Mouse (Mus musculus) left cerebral cortex, postnatal 10 days (tissue): Measurements from ENCODE around the gene Ttc28. TPM values are rescaled to one million over a fixed set of nuclear protein-coding genes. Genes with fewer than 3 reads are reported as not detected.
A peak's percentile ranks its signal among the peaks of the same experiment; 100 is the strongest.
"Not testable (repeated sequence)": the region's sequence is repeated elsewhere in the genome, so short reads cannot be mapped to it uniquely, and the experiment has no call there.

Source experiments
- DNase-seq, 2 experiments: peaks; one replicate each; pipeline ENCODE4 v3.0.0; 2021 to 2022; ENCODE audit warnings: low spot score in 2 of 2, mixed read lengths in 1 of 2; ENCODE audit errors: extremely low spot score in 1 of 2
- intact Hi-C: fragments of 180-260 bp; cut with DNase I; formaldehyde crosslinking; loops from one replicate; pipeline ENCODE4 v1.15.1; 2025
- total RNA-seq, 2 experiments: library from RNA; stranded (reverse); gene quantifications; 2 replicates each; pipeline ENCODE4 v1.2.3; 2021

Gene Ttc28
- total RNA-seq, 2 experiments from 2014 or later, result 22.3 to 30.9 TPM

DNA sequence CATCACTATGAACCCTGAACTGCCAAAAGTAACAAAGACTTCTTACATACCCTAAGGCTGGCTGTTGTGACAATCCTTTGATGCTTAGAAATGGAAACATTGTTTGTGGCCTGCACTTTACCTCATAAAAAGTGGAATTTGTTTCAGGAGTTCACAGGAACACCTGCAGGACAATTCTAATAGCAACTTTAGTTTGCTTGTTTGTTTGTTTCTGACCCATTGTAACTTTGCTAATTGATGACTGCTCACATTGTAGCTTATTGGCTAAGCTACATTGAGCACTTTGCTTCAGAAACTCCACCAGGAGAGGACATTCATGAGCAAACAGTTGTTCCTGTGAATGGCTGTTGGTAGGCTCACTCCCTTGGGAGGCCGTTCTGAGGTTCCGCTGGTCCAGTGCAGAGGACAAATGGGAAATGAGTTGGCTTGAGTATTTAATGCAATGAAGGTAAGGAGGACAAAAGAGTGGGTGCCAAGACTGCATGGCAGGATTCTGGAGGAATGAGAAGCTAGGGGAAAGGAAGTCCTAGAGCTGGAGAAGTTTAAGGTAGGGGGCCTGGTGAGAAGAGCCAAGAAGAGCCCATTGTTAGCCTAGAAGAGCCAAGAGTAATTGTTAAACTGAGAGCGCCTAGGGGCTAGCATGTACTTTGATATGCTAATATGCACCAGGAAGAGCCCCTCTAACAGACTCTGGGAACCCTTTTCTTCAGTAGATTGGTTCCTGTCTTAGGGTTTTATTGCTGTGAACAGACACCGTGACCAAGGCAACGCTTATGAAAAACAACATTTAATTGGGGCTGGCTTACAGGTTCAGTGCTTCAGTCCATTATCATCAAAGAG lies 1.7 kb upstream of the Ttc28 start:
- no peak for DNase-seq
- intact Hi-C loops, result no loop called here

GRCm38 (mm10) chr5:110878526-110878925 lies 1.1 kb upstream of the Ttc28 start:
- DNase-seq, intact Hi-C loops: not testable (repeated sequence)

DNA sequence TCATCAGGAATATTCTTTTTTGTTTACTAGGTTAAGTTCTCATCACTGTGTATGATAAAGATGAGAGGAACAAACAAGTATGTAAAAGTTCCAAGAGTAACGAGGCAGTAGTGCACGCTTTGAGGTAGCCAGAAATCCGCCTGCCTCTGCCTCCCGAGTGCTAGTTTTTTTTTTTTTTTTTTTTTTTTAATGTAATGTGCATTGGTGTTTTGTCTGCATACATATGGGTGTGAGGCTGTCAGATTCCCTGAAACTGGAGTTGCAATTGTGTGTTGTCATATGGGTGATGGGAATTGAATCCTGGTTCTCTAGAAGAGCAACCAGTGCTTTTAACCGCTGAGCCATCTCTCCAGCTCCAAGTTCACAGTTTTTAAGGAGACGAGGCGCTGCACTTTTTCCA lies 561 bp upstream of the Ttc28 start:
- intact Hi-C loops, result no loop called here

GRCm38 (mm10) chr5:110888596-110888995 lies 9.0 kb downstream of the Ttc28 start:
- no peak for DNase-seq
- intact Hi-C loops, result no loop called here

More for the DNA sequence above, 561 bp upstream of the Ttc28 start:
- no peak for DNase-seq

- intact Hi-C loops, result no loop called here
- DNase-seq, result no peak
Observed at GRCm38 (mm10) chr5:110889945-110890344, 10.3 kb downstream of the Ttc28 start.

DNA sequence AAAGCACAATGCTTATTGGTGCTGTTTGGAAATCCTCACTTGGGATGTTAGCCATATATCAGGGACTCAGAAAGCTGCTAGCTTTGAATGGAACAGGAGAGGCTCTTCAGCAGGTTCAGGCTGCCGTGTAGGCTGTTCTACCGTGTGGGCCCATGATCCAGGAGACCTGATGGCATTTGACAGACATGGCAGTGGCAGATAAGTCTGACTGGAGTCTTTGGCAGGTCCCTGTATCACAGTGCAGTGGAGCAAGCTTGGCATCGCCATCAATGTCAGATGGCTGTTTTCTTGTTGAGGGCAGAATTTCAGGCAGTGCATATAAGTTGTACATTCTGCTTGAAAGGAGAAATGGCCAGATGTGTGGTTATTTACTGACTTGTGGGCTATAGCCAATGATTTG lies 11.0 kb downstream of the Ttc28 start:
- no peak for DNase-seq
- intact Hi-C loops, result no loop called here

- intact Hi-C loops, result no loop called here
- no peak for DNase-seq
Observed at GRCm38 (mm10) chr5:110897114-110897788, 17.6 kb downstream of the Ttc28 start.

- intact Hi-C loops, result no loop called here
- DNase-seq, result no peak
Observed at GRCm38 (mm10) chr5:110898169-110898568, 18.6 kb downstream of the Ttc28 start.

DNA sequence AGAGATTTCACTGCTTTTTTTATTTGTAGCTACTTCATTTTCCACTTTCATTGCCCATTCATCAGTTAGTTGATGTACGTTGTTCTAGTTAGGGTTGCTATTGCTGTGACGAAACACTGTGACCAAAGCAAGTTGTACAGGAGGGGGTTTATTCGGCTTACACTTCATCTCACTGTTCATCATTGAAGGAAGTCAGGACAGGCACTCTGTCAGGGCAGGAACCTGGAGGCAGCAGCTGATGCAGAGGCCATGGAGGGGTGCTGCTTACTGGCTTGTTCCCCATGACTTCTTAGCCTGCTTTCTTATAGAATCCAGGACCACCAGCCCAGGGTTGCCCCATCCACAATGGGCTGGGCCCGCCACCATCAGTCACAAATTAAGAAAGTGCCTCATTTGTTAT lies 19.2 kb downstream of the Ttc28 start:
- DNase-seq, result no peak
- intact Hi-C loops, result no loop called here

DNA sequence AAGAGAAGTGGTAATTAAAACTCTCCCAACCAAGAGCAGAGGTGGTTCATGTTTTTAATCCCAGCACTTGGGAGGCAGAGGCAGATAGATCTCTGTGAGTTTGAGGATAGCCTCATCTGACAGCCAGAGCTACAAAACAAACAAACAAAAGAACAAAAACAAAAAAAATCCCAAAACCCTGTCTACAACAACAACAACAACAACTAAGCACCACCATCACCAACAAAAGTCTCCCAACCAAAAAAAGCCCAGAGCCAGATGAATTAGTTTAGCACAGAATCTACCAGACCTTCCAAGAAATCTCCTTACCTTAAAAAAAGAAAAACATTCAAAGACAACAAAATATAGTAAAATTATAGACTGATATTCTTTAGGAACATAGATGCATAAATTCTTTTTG lies 20.7 kb downstream of the Ttc28 start:
- intact Hi-C loops, result no loop called here
- DNase-seq, result no peak

- intact Hi-C loops, result no loop called here
- no peak for DNase-seq
Observed at GRCm38 (mm10) chr5:110906708-110907107, 27.1 kb downstream of the Ttc28 start.

GRCm38 (mm10) chr5:110908879-110909278 lies 29.3 kb downstream of the Ttc28 start:
- intact Hi-C loops, result no loop called here
- no peak for DNase-seq

- DNase-seq, result no peak
- intact Hi-C loops, result no loop called here
Observed at GRCm38 (mm10) chr5:110909955-110910589, 30.5 kb downstream of the Ttc28 start.

DNA sequence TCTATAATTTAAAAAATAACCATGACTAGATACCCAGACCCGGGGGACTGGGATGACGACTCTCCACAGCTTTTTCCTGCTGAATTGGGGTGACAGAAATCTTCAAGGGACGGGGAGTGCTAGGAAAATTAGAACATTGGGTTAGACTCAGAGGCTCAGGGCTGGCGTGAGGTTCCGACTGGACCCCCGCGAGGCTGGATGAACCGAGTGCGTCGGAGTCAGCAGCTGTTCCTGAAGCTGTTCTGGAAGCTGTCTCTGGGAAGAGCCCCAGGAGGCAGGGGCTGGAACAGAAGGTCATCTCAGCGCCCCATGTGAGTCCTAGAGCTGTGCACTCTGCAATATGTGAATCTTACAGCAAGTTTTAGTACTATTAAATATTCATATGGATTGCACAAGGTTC lies 35.3 kb downstream of the Ttc28 start:
- intact Hi-C loops, result no loop called here
- DNase-seq, result no peak

GRCm38 (mm10) chr5:110916241-110916640 lies 36.6 kb downstream of the Ttc28 start:
- DNase-seq, result no peak

GRCm38 (mm10) chr5:110919541-110919940 lies 39.9 kb downstream of the Ttc28 start:
- DNase-seq, result no peak
- intact Hi-C loops, result no loop called here

More at GRCm38 (mm10) chr5:110916241-110916640, 36.6 kb downstream of the Ttc28 start:
- intact Hi-C loops, result no loop called here

DNA sequence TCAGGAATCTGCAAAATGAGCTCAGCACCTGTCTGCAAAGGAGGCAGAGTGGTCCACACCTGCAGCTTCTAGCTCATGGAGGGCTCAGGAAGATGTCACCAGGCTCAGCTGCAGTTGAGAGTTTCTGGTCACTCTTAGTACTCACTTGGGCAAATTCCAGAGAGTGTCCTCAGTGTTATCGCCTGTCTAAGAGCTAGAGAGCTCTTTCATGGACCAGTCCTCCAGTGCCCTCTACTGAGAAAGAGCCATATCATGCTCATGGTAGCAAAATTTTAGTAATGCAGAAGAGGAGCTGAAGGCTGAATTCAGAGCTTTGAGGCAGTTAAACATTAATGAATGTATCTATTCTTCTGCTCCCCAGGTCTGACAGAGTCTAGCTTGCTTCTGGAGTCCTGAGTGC lies 43.7 kb downstream of the Ttc28 start:
- DNase-seq, result peak in 1 of 2 experiments; percentile 12
- intact Hi-C loops, result loop anchor here (5.0 kb wide), 1 partner anchor 81 kb away; no protein-coding TSS in a partner anchor

DNA sequence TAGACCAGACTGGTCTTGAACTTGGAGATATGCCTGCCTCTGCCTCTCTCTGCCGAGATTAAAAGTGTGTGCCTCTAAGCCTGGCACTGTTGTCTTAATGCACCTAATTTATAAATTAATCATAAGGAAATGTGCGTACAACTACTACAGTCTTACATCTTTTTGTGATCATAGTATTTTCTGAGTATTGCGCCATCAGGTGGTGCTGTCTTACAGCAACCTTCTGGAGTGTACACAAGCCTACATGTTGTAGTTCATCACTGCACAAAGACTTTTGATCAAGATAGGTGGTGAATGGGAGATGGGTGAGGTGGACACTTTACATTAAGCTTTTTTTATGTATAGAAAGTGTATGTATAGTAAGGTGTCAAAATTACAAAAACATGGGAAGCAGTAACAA lies 45.0 kb downstream of the Ttc28 start:
- intact Hi-C loops, result loop anchor here (5.0 kb wide), 1 partner anchor 82 kb away; no protein-coding TSS in a partner anchor
- no peak for DNase-seq

- DNase-seq, result no peak
- intact Hi-C loops, result no loop called here
Observed at GRCm38 (mm10) chr5:110925804-110926203, 46.2 kb downstream of the Ttc28 start.

DNA sequence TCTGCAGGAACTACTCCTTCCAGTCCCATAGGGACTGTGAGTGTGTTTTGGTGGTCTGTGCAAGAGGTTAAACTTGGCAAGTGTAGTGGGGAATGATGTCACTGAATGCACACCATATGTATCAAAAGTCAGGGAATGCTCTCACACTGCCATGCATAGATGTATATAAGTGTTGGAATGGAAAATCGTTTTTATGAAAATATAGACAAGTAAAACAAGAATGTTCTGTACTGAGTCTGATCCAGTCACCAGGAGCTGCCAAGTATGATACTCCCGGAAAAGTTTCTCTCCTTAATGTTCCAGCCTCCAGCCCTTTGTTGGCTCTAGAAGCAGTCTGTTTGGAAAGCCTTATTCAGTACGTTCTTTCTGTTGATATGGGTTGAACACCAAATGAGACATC lies 48.7 kb downstream of the Ttc28 start:
- intact Hi-C loops, result no loop called here
- DNase-seq, result no peak
